Comparison of ENCODE assay signal across 8 mouse cellular contexts in the genomic region with DNA sequence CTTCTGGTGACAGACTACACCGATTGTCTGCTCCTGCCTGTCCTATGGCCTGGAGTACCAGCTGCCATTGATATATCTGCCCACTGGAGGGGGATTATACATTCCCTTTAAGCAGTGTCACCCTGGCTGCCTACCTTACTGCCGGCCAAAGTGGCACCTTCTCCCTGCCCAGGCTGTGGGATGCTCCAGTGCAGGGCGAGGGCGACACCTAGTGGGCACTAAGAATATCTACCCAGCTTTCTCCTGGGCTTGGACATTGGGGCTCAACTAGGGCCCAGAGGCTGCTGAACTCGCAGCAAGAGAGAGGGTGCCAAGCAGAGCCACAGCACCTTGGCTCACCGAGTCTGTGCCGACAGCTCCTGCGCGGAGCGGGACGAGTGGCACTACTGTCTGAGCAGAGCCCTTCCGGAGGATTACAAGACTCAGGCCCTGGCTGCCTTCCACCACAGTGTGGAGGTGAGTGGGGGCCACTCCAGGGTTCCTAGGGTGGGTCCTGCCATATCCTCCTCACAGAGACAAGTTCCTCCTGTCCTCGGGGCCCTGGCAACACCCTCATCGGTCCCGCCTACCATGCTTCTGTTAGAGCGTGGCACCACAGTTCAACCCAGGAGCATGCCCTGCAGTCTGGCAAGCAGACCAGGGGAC. TPM values are rescaled to one million over a fixed set of nuclear protein-coding genes. Genes with fewer than 3 reads are reported as not detected.
DNase-seq lines count a peak whose midpoint lies in the region; ATAC-seq lines count a peak whose summit lies in the region.

No protein-coding gene starts in this region.

- ATAC-seq in hindbrain, embryonic 12.5 days (ENCODE audit: low FRiP score), result peak; percentile 80; the same call in 1 of the 2 replicates

- peak; percentile 67 for DNase-seq in Muller cell, postnatal 12 days (ENCODE audit: inconsistent ontology term)
- peak; percentile 72 for DNase-seq in cerebellum, adult 8-10 months
- DNase-seq in forelimb bud, embryonic 11.5 days (ENCODE audit: low read depth, low spot score), result peak; percentile 78
- peak; percentile 75 to 80 for DNase-seq in layer of hippocampus, postnatal 25 days (ENCODE audit: extremely low spot score in 1 of 2, low spot score in 1 of 2)
- DNase-seq in lung, postnatal 25 days (ENCODE audit: low spot score), result peak; percentile 70
- peak; percentile 92 for DNase-seq in retina, embryonic 14.5 days (ENCODE audit: low spot score)
- peak; percentile 54 to 55 for DNase-seq in thymus, postnatal 36 days

- H3K9ac ChIP-seq in hindbrain, embryonic 12.5 days, result no peak overlapping the region

- H3K9me3 ChIP-seq in hindbrain, embryonic 12.5 days (replicated peaks), result no peaks in the 10 kb centered on the region

- no peaks in the 10 kb centered on the region for H3K27me3 ChIP-seq in hindbrain, embryonic 12.5 days

- no peak overlapping the region for H3K27ac ChIP-seq in hindbrain, embryonic 12.5 days

- H3K4me2 ChIP-seq in hindbrain, embryonic 12.5 days (replicated peaks), result no peak overlapping the region

- 34% methylated on average over 16 of the region's 16 CpGs for WGBS in hindbrain, embryonic 12.5 days

- H3K4me1 ChIP-seq in hindbrain, embryonic 12.5 days, result no peaks in the 10 kb centered on the region

- H3K36me3 ChIP-seq in hindbrain, embryonic 12.5 days, result no peaks in the 10 kb centered on the region

- no peak overlapping the region for H3K4me3 ChIP-seq in hindbrain, embryonic 12.5 days

RNA-seq across cellular contexts. Expression of a gene that starts 23.9 kb away (rescaled TPM):
- 33.3 and 35.1 TPM in 2 replicates for polyA plus RNA-seq in hindbrain, embryonic 12.5 days (2016; fragmentation: Nextera tagmentation; extraction: Ambion mirVana)
- total RNA-seq in layer of hippocampus, postnatal 25 days (2021), result 10 to 100 TPM; 84.3 to 90.7 TPM
